ENCODE assay signal across 8 mouse cellular contexts in genomic region chr11:76739125-76739524, GRCm38 (mm10). TPM values are rescaled to one million over a fixed set of nuclear protein-coding genes. Genes with fewer than 3 reads are reported as not detected.
DNase-seq lines count a peak whose midpoint lies in the region; ATAC-seq lines count a peak whose summit lies in the region.

No protein-coding gene starts in this region.

- DNase-seq in adrenal gland, postnatal 14 days = peak; percentile 44
- no peak for DNase-seq in adrenal gland, adult 18-20 months (ENCODE audit: low spot score in 2 of 2)
- peak; percentile 37 for DNase-seq in left cerebral cortex, postnatal 4 days
- DNase-seq in left cerebral cortex, adult 11 months (ENCODE audit: low spot score) = no peak
- DNase-seq in splenic B cell, adult 2 months (ENCODE audit: low read depth, low spot score) = peak; percentile 34
- no peak for DNase-seq in cerebellum, adult 18-20 months
- DNase-seq in right cerebral cortex, postnatal 36 days (ENCODE audit: low spot score in 2 of 2) = no peak

- ATAC-seq in common myeloid progenitor, adult 5-6 weeks (replicated peaks; ENCODE audit: low read depth, poor library complexity, severe bottlenecking) = 0 out of 2 replicates have a peak, but pooled peaks have one; percentile 47

- no peaks in the 10 kb centered on the region for H3K27me3 ChIP-seq in splenic B cell, adult 2 months (ENCODE audit: control insufficient read depth, insufficient read depth, low read length, poor library complexity, severe bottlenecking)

- intact Hi-C loops in left cerebral cortex, postnatal 4 days (cut with DNase I) = loop anchor here (5.0 kb wide), 1 partner anchor 62 kb away; the partner anchor contains the start of gene Trarg1

- peaks cover 2% of the 10 kb centered on the region for H3K36me3 ChIP-seq in splenic B cell, adult 2 months (ENCODE audit: control insufficient read depth, insufficient read depth, low read length, poor library complexity, severe bottlenecking)

RNA-seq across cellular contexts. Expression of gene Gosr1, which starts 24.3 kb away (rescaled TPM):
- total RNA-seq in adrenal gland, postnatal 14 days (2021) = 64.2 and 67.3 TPM in 2 replicates
- total RNA-seq in adrenal gland, adult 18-20 months (2021) = 10 to 100 TPM; 64.3 to 69.6 TPM
- 10 to 100 TPM; 36.6 to 41.2 TPM for total RNA-seq in left cerebral cortex, postnatal 4 days (2021)
- total RNA-seq in common myeloid progenitor, adult 5-6 weeks (2017) = 38.4 and 52.3 TPM in 2 replicates

RNA-seq across cellular contexts. Expression of gene Trarg1, which starts 59.5 kb away (rescaled TPM):
- total RNA-seq in adrenal gland, postnatal 14 days (2021) = 40.3 and 75.9 TPM in 2 replicates
- 100 to 1,000 TPM in 1 of 2 experiments, 10 to 100 TPM in 1; 20.9 to 145 TPM for total RNA-seq in adrenal gland, adult 18-20 months (2021)
- under 1 TPM; 0.30 to 0.68 TPM for total RNA-seq in left cerebral cortex, postnatal 4 days (2021)
- not detected in 2 replicates for total RNA-seq in common myeloid progenitor, adult 5-6 weeks (2017)

Comparison
In these comparisons a context has a peak if more than half of its experiments do, and no peak if none do; other contexts are left out.
1. DNase-seq: peak in adrenal gland, postnatal 14 days (single experiment), left cerebral cortex, postnatal 4 days (single experiment) and splenic B cell, adult 2 months (single experiment); none in adrenal gland, adult 18-20 months (0 of 2), left cerebral cortex, adult 11 months (single experiment), cerebellum, adult 18-20 months (0 of 2) and right cerebral cortex, postnatal 36 days (0 of 2).
2. RNA of gene Trarg1, which starts 59.5 kb away (total RNA-seq): 20.9 to 145 TPM in adrenal gland, adult 18-20 months and 40.3 to 75.9 TPM in adrenal gland, postnatal 14 days; 0.30 to 0.68 TPM in left cerebral cortex, postnatal 4 days and not detected in common myeloid progenitor, adult 5-6 weeks; every median in the first group is over 10 times any median in the second.